Mouse (Mus musculus): ENCODE data around the gene Slk.

Slk gene

DNA sequence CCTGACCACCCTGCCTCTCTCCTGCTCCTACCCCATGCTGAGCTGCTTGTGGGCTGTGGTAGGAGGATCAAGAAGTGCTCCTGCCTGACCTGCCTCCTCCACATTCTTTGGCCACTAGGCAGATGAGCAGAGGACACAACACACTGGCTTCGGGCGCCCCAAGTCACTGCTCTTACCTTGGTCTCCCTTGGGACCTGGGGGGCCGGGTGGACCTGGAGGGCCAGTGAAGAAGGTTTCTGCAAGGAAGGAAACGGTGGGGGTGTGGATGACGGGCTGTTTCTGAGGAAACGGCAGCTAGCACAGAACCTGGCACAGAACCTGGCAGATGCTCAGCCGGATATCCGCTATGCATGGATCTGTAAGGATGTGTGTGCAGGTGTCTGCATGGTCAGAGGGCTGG, 73.7 kb downstream of the Slk start:
- peak in 1 of 2 experiments; percentile 18 for DNase-seq

DNA sequence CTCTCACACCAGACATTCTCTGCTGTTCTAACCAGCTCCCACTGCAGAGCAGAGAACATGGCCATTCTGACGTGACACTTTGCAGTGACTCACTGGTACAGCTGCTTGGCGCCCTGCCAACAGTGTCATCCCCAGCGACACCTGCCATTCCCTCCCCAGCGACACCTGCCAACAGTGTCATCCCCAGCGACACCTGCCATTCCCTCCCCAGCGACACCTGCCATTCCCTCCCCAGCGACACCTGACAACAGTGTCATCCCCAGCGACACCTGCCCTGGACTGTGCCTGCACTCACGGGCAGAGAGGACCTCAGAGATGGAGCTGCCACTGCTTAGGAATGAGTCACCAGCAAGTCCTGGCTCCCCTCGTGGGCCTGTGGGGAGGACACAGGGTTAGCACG, 75.4 kb downstream of the Slk start:
- peak in 1 of 2 experiments; percentile 23 for DNase-seq

- DNase-seq = peak; percentile 67 to 73
Observed at GRCm38 (mm10) chr19:47658914-47659535, 79.5 kb downstream of the Slk start.

DNA sequence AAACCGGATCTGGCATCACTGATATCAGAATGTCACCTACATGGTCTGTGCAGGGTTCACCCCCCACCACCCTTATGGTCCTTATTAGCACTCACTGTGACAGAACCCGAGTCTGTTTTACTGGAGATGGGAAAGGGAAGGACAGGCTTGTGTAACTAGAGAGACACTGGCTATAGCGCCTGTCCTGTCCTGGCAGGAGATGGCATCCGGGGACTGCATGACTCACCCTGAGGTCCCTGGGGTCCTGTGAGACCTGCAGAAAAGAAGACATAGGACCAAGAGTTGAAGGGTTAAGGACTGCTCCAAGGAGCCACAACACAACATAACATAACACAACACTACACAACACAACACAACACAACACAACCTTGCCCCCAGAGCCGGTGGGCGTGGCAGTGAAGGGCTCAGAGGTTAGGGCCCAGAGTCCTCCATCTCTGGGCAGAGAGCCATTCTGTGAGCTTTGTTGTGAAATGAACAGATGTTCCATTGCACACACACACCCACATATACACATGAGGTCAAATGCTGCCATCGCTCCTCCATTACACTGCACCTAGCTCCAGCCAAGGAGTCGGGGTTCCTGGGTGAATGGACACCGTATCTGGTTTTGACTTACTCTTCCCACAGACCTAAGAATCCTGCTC, 80.4 kb downstream of the Slk start:
- peak; percentile 25 to 62 for DNase-seq

DNA sequence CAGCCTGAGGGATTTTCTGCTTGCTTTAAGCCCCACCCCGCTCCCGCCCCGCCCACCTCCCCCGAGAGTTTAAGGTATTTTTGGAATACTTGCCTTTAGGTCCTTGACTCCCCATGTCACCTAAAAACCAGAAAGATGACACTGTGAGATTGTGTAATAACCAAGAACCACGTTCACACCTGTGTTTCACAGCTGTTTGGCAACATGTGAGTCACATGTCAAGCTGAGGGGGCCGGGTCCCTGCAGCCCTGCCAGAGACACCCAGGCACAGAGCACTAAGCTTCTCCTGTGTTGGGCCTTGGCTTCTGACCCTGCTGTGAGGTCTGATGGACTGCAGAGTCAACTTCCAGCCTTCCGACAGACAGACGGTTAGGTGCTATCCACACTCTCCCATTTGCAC, 88.1 kb downstream of the Slk start:
- no peak for DNase-seq

DNA sequence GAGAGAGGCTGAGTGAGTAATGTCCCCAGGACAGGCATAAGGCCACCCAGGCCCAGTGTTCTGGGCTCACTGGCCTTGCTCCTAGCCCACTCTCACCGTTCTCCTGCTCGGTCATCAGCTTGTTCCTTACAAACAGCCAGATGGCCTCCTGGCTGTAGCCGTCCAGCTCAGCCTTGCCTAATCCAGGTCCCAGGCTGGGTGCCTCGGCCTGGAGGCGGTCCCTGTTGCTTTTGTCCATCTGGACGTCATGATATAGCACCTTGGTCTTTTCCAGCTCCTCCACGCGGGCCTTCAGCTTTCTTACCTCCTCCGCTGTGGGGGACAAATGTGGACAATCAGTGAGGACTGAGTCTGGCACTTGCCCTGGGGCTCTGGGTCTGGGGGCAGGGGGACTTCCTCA, 88.9 kb downstream of the Slk start:
- peak in 1 of 2 experiments; percentile 40 for DNase-seq

DNA sequence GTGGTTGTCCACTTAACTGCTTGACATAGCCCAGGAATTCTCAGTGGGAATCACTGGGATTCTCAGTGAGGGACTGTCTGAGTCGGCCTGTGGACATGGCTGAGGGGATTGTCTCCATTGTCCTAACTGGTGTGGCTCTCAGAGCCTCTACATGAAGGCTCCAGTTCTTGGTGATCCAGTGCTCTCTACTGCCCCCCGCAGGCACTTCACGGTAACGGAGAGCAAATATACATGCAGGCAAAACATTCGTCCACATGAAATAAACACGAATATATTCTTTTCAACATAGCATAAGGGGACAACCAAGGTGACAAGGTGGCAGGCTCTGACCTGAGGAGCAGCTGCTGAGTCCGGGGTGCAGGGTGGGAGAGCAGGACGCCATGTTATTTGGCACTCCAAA, 94.9 kb downstream of the Slk start:
- DNase-seq = peak; percentile 36 to 54

DNA sequence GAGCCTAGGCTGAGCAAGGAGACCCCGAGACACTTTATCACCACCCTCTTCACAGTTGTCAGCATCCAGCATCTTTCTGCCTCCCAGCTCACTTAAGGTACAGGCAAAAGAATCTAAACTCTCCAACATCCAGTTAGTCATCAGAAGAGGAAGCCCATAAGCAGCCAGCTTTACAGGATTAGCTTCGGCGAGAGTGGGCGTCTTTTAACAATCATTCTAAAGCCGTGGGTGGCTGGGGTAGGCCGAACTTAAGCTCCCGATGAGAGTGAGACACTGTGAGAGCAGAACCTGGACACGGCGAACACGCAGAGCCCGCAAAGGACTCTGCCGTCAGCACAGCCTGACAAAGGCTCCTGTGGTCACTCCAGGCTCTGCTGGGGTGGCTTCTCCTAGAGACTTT, 99.2 kb downstream of the Slk start:
- DNase-seq = no peak

DNA sequence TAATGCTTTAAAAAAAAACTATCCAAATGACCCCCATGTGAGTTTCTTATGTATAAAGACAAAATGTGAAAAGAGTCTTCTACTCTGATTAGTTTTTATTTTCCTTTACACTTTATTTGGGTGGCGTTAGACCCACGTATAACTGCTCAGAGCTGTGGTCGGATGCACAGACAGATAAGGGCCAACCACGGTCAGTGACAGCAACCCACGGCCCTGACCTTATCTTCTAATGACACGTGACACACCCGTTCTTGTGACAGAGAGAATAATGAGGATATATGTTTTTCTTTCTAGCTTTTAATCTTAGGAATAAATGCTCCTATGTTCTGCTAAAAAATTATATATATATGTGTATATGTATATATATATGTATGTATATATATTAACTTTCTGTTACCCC, 110.1 kb downstream of the Slk start:
- no peak for DNase-seq

DNA sequence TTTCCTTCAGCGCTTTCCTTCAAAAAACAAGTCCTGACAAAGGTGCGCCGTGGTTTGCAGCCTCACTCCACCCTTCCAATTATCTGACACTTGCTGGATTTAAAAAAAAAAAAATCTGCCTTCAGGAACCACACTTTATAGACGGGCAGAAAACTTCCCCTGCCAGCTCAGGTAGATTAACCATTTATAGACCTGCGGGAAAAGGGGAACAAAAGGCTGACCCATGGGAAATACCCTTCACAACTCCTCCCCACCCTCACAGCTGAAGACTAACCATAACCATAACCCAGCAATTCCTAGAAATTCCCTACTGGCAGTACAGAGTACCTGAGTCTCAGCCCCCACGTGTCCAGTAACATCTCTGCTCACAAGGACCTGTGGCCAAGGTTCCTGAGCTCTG, 112.5 kb downstream of the Slk start, which contains the start of gene Col17a1:
Gene Col17a1 (minus strand): TSS at position 101 of the 400 bp plus-strand sequence.
- no peak for DNase-seq

Data from lung, postnatal 4 days (tissue).